Mouse (Mus musculus) heart, adult 2 months (tissue): Measurements from ENCODE around the gene Tas2r102. TPM values are rescaled to one million over a fixed set of nuclear protein-coding genes. Genes with fewer than 3 reads are reported as not detected.

ENCODE experiments used
- DNase-seq, 2 experiments: peaks; one replicate each; pipeline ENCODE4 v3.0.0; 2021
- H3K27ac ChIP-seq: fragments of 200-600 bp; 2 replicates; pipeline ENCODE4 v1.8.1; 2022
- H3K27me3 ChIP-seq: fragments of 200-500 bp; 2 replicates; pipeline ENCODE4 v1.6.1; 2012; ENCODE audit warnings: mild to moderate bottlenecking, low read length, inconsistent platforms, mixed read lengths; ENCODE audit not compliant: control insufficient read depth, insufficient read depth
- H3K36me3 ChIP-seq: fragments of 200-500 bp; 2 replicates; pipeline ENCODE4 v1.6.1; 2012; ENCODE audit warnings: low read length, inconsistent platforms; ENCODE audit not compliant: control insufficient read depth, insufficient read depth
- H3K4me1 ChIP-seq: fragments of 200-500 bp; 2 replicates; pipeline ENCODE4 v1.6.1; 2011; ENCODE audit warnings: low read length; ENCODE audit not compliant: control insufficient read depth, insufficient read depth
- H3K4me3 ChIP-seq: fragments of 200-600 bp; 2 replicates; pipeline ENCODE4 v1.8.1; 2022
- H3K79me2 ChIP-seq: fragments of 200-500 bp; replicated peaks from 2 replicates; pipeline ENCODE4 v1.6.1; 2012; ENCODE audit warnings: mild to moderate bottlenecking, inconsistent platforms, low read length, moderate library complexity, mixed read lengths; ENCODE audit not compliant: control insufficient read depth, insufficient read depth
- H3K9ac ChIP-seq: fragments of 200-500 bp; 2 replicates; pipeline ENCODE4 v1.6.1; 2012; ENCODE audit warnings: low read depth, mild to moderate bottlenecking, control low read depth, inconsistent platforms, low read length, mixed read lengths
- CTCF ChIP-seq: fragments of 200-600 bp; IDR thresholded peaks from 2 replicates; pipeline ENCODE4 v1.8.1; 2022; ENCODE audit warnings: antibody characterized with exemption, mild to moderate bottlenecking, moderate library complexity
- EP300 ChIP-seq: fragments of 200-500 bp; IDR thresholded peaks from 2 replicates; pipeline ENCODE4 v1.6.1; 2011; ENCODE audit warnings: low read depth, low read length, control low read depth; ENCODE audit not compliant: insufficient read depth
- POLR2A ChIP-seq: fragments of 200-500 bp; IDR thresholded peaks from 2 replicates; pipeline ENCODE4 v1.6.1; 2011; ENCODE audit warnings: mild to moderate bottlenecking, low read depth, low read length, control low read depth; ENCODE audit not compliant: insufficient read depth
- WGBS: fragments of 180-500 bp; shearing (Covaris S2); methylation state at CpG from one replicate; pipeline ENCODE4 v1.1.7; 2018; 5-methylcytosine and 5-hydroxymethylcytosine counted together
- intact Hi-C: fragments of 180-260 bp; cut with DNase I; formaldehyde crosslinking; loops from one replicate; pipeline ENCODE4 v1.15.1; 2025
- long read RNA-seq: library from polyadenylated mRNA; stranded (forward); transcript quantifications from one replicate; pipeline ENCODE4 v2.0.0, GENCODE M21; 2021
- polyA plus RNA-seq: library from polyadenylated mRNA; depleted of rRNA; stranded (reverse); fragments of >200 nt; gene quantifications from 2 replicates; pipeline ENCODE4 v1.2.3, GENCODE M21; 2012; rRNA removed
- total RNA-seq, 2 experiments: library from RNA; stranded (reverse); gene quantifications; 2 replicates each; pipeline ENCODE4 v1.2.3; 2021

Gene Tas2r102
- not detected for total RNA-seq
- not detected in 2 replicates for polyA plus RNA-seq
- long read RNA-seq, result 0 reads

DNA sequence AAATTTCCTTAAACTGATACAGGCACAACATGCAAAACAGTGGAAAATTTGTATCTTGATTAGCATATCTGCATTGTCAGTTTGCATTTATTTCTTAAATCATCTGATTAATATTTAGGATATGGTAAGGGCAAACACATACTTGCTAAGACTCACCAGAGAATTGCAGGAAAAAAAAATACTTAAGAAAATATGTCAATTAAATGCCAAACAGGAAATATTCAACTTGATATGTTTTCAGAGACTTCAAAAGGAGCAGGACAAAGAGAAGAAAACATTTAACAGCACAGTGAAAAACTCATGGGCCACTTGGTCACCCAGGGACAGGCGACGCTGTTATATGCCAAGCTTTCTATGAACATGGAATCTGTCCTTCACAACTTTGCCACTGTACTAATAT, at the start of gene Tas2r102:
Gene Tas2r102 (plus strand): TSS at position 301 of the 400 bp plus-strand sequence.
- no peak within 1 kb of the TSS for H3K4me3 ChIP-seq
- no peaks in the 10 kb centered on the region for H3K27me3 ChIP-seq
- no peak within 1 kb of the TSS for H3K9ac ChIP-seq
- H3K36me3 ChIP-seq, result no peaks in the 10 kb centered on the region
- 90% methylated on average over 2 of the region's 2 CpGs for WGBS
- H3K79me2 ChIP-seq, result no peaks in the 10 kb centered on the region
- no peaks in the 10 kb centered on the region for H3K4me1 ChIP-seq
- no peak within 1 kb of the TSS for H3K27ac ChIP-seq
- DNase-seq, result no peak
- intact Hi-C loops, result no loop called here
- TF ChIP-seq CTCF (no peak), EP300 (no peak), POLR2A (no peak)

DNA sequence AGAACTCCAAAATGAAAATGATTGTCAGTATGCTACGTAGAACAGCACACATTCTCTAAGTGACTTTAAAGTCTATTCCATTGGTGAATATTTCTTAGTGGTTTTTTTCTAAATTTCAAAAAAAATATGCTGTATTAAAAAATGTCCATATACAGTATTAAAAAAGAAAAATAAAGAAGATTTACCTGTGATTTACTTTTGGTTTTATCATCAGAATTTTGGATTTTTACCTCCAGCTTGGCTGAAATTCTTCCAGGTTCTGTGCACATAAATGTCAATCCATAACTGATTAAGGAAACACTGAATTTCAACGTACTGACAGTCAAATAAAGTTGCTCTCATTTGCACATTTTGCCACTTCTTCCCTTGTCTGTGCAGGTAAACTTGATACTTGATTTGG, 24.0 kb upstream of the Tas2r102 start, which contains the start of gene Tas2r115:
Gene Tas2r115 (minus strand): TSS at position 101 of the 400 bp plus-strand sequence.
- Histone ChIP-seq H3K27ac (no peak within 1 kb of the TSS), H3K9ac (no peak within 1 kb of the TSS), H3K36me3 (no peaks in the 10 kb centered on the region), H3K27me3 (no peaks in the 10 kb centered on the region), H3K79me2 (no peaks in the 10 kb centered on the region), H3K4me1 (no peaks in the 10 kb centered on the region), H3K4me3 (no peak within 1 kb of the TSS)
- 61% methylated on average over 2 of the region's 2 CpGs for WGBS
- TF ChIP-seq EP300 (no peak), POLR2A (no peak), CTCF (no peak)
- no peak for DNase-seq
- intact Hi-C loops, result no loop called here

DNA sequence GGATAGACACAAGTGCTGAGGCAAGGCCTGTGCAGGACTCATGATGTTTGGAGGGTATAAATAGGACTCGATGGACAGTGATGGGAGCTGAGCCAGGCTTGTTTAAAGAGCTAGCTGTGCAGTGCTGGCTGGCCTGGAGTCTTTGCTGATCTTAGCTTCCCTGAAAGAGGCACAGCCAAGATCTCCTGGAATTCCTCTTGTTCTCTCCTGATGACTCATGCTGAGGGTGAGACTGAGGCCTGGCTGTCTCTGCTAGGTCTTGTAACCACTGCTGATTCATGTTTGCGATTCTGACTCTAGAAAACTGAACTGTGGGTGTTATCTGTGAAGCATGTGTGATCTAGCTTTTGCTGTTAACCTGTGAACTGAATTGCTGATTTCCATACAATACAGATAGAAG, 11.7 kb upstream of the Tas2r102 start:
- no peak overlapping the region for H3K4me3 ChIP-seq
- intact Hi-C loops, result no loop called here

GRCm38 (mm10) chr6:132754430-132754829, 7.5 kb upstream of the Tas2r102 start, which contains the start of gene Tas2r124:
Tas2r124 (plus strand) TSS chr6:132754730.
- no peaks in the 10 kb centered on the region for H3K27me3 ChIP-seq
- no peak for DNase-seq
- intact Hi-C loops, result no loop called here
- H3K36me3 ChIP-seq, result no peaks in the 10 kb centered on the region
- H3K4me3 ChIP-seq, result no peak within 1 kb of the TSS
- no peak within 1 kb of the TSS for H3K27ac ChIP-seq
- no peaks in the 10 kb centered on the region for H3K79me2 ChIP-seq
- H3K9ac ChIP-seq, result no peak within 1 kb of the TSS
- H3K4me1 ChIP-seq, result no peaks in the 10 kb centered on the region
- WGBS, result 76% methylated on average over 1 of the region's 1 CpGs
- TF ChIP-seq EP300, result no peak
- TF ChIP-seq CTCF, result no peak
- TF ChIP-seq POLR2A, result no peak

More for the DNA sequence above, 11.7 kb upstream of the Tas2r102 start:
- 58% methylated on average over 2 of the region's 2 CpGs for WGBS
- Histone ChIP-seq H3K27me3 (no peaks in the 10 kb centered on the region), H3K4me1 (no peaks in the 10 kb centered on the region), H3K9ac (no peak overlapping the region), H3K36me3 (no peaks in the 10 kb centered on the region), H3K27ac (no peak overlapping the region), H3K79me2 (no peaks in the 10 kb centered on the region)
- DNase-seq, result no peak
- TF ChIP-seq POLR2A (no peak), CTCF (no peak), EP300 (no peak)

DNA sequence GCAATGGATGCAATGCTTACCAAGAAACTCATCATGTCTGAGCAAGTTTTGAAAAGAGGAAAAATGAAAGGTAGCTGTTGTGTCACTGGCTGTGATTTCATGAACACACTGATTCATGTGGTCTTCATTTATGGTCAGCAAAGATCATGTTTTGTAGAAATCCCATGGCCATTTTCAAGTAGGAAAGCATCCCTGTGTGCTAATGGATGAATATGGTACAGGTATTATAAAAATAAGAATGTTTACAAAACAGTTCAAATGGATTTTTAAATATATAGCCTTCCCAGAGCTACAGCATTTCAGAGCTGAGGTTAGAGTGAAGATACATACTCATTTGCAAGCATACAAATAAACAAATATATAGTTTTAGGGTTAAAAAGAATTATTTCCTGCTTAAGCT, 16.1 kb downstream of the Tas2r102 start, which contains the start of gene Tas2r136:
Gene Tas2r136 (minus strand): TSS at position 101 of the 400 bp plus-strand sequence.
- H3K4me1 ChIP-seq, result no peaks in the 10 kb centered on the region
- no peak within 1 kb of the TSS for H3K9ac ChIP-seq
- intact Hi-C loops, result no loop called here
- no peaks in the 10 kb centered on the region for H3K36me3 ChIP-seq
- H3K4me3 ChIP-seq, result no peak within 1 kb of the TSS
- H3K79me2 ChIP-seq, result no peaks in the 10 kb centered on the region
- H3K27me3 ChIP-seq, result no peaks in the 10 kb centered on the region
- no peak for TF ChIP-seq EP300
- no peak for TF ChIP-seq POLR2A
- TF ChIP-seq CTCF, result no peak
- DNase-seq, result no peak
- H3K27ac ChIP-seq, result no peak within 1 kb of the TSS

- H3K27me3 ChIP-seq, result no peaks in the 10 kb centered on the region
- H3K4me3 ChIP-seq, result no peak overlapping the region
- TF ChIP-seq CTCF, result no peak
- TF ChIP-seq POLR2A, result no peak
- TF ChIP-seq EP300, result no peak
- H3K9ac ChIP-seq, result no peak overlapping the region
- H3K27ac ChIP-seq, result no peak overlapping the region
- intact Hi-C loops, result no loop called here
- H3K79me2 ChIP-seq, result no peaks in the 10 kb centered on the region
- H3K36me3 ChIP-seq, result no peaks in the 10 kb centered on the region
- no peak for DNase-seq
- 13% methylated on average over 1 of the region's 1 CpGs for WGBS
- H3K4me1 ChIP-seq, result no peaks in the 10 kb centered on the region
Observed at GRCm38 (mm10) chr6:132795393-132795792, 33.5 kb downstream of the Tas2r102 start.
